Mouse (Mus musculus) layer of hippocampus, adult 8-10 months (tissue): Measurements from ENCODE around the gene Klhl15. TPM values are rescaled to one million over a fixed set of nuclear protein-coding genes. Genes with fewer than 3 reads are reported as not detected.
"Not testable (repeated sequence)": the region's sequence is repeated elsewhere in the genome, so short reads cannot be mapped to it uniquely, and the experiment has no call there.

Source experiments
- DNase-seq, 2 experiments: peaks; one replicate each; pipeline ENCODE4 v3.0.0; 2022; ENCODE audit warnings: low spot score in 2 of 2
- microRNA-seq, 2 experiments: library from miRNA; unstranded; fragments of <30 nt; microRNA quantifications; one replicate each; pipeline ENCODE4 v1.2.0; 2022
- total RNA-seq, 4 experiments: library from RNA; stranded (reverse); gene quantifications; 2 replicates each; pipeline ENCODE4 v1.2.4; 2022

Gene Klhl15
- total RNA-seq: 10 to 100 TPM; 23.4 to 27.5 (median 24.8) TPM

- peak; percentile 69 to 74 for DNase-seq
Measured at GRCm38 (mm10) chrX:94234532-94235189, at the start of gene Klhl15. Gene Klhl15 (plus strand): TSS chrX:94234599.

- DNase-seq: no peak
Measured at GRCm38 (mm10) chrX:94185156-94185555, 49.2 kb upstream of the Klhl15 start.

GRCm38 (mm10) chrX:94193901-94194300 lies 40.5 kb upstream of the Klhl15 start:
- DNase-seq: not testable (repeated sequence)

- no peak for DNase-seq
Measured at GRCm38 (mm10) chrX:94197789-94198188, 36.6 kb upstream of the Klhl15 start.

- DNase-seq: no peak
Measured at GRCm38 (mm10) chrX:94212264-94212596, 22.2 kb upstream of the Klhl15 start.

GRCm38 (mm10) chrX:94212597-94213321 lies 21.6 kb upstream of the Klhl15 start, which contains the start of gene Eif2s3x:
Gene Eif2s3x (minus strand): TSS chrX:94212862.
- DNase-seq: peak; percentile 83 to 85

GRCm38 (mm10) chrX:94213384-94213783 lies 21.0 kb upstream of the Klhl15 start:
- DNase-seq: peak; percentile 3 to 11

- DNase-seq: no peak
Measured at GRCm38 (mm10) chrX:94233432-94233831, 967 bp upstream of the Klhl15 start.

GRCm38 (mm10) chrX:94233936-94234531 lies 365 bp upstream of the Klhl15 start:
- no peak for DNase-seq

GRCm38 (mm10) chrX:94235190-94235555 lies 774 bp downstream of the Klhl15 start:
- DNase-seq: no peak

GRCm38 (mm10) chrX:94235601-94236000 lies 1.2 kb downstream of the Klhl15 start:
- DNase-seq: no peak

- DNase-seq: peak in 1 of 2 experiments; percentile 13
Measured at GRCm38 (mm10) chrX:94288923-94289322, 54.5 kb downstream of the Klhl15 start.

GRCm38 (mm10) chrX:94302928-94303327 lies 68.5 kb downstream of the Klhl15 start:
- DNase-seq: no peak

GRCm38 (mm10) chrX:94321036-94321902 lies 86.9 kb downstream of the Klhl15 start:
- DNase-seq: no peak

Small RNA genes lying within 50 kb of the gene (microRNA-seq; reads per million reads assigned to microRNA genes)
- gene Mir7673: 0 reads per million in 2 experiments

Other genes with a start within 250 kb of the Klhl15 start
- gene Zfx, start 110.9 kb upstream of the Klhl15 start, total RNA-seq: 10 to 100 TPM; 27.4 to 41.9 (median 38.5) TPM
- gene Eif2s3x, start 21.7 kb upstream of the Klhl15 start, total RNA-seq: 100 to 1,000 TPM; 104 to 187 (median 136) TPM
- under 1 TPM in 2 of 4 experiments, not detected in 2; 0.14 to 0.16 TPM for gene Fam90a1b, start 132.2 kb downstream of the Klhl15 start, total RNA-seq
- gene Apoo, start 132.5 kb downstream of the Klhl15 start, total RNA-seq: 10 to 100 TPM; 47.8 to 74.7 (median 63.2) TPM